Mouse (Mus musculus): ENCODE results near the gene Sncg. TPM values are rescaled to one million over a fixed set of nuclear protein-coding genes. Genes with fewer than 3 reads are reported as not detected.

Sncg gene
- polyA plus RNA-seq, 1 experiment from 2014 or later: 2.2 TPM

GRCm38 (mm10) chr14:34326606-34327005, 48.0 kb downstream of the Sncg start:
- Histone ChIP-seq H3K36me3 (replicated peaks) (peaks cover 85% of the 10 kb centered on the region), H3K27ac (no peak overlapping the region), H3K4me1 (no peaks in the 10 kb centered on the region), H3K4me3 (no peak overlapping the region), H3K9me3 (no peaks in the 10 kb centered on the region), H3K27me3 (ENCODE audit: poor library complexity, severe bottlenecking) (no peaks in the 10 kb centered on the region)
- no peak for DNase-seq (ENCODE audit: extremely low spot score, low spot score)
- 96% methylated on average over 3 of the region's 3 CpGs for WGBS

- no peak overlapping the region for H3K27ac ChIP-seq
- WGBS: 94% methylated on average over 5 of the region's 5 CpGs
- H3K27me3 ChIP-seq (ENCODE audit: poor library complexity, severe bottlenecking): no peaks in the 10 kb centered on the region
- H3K36me3 ChIP-seq (replicated peaks): peaks cover 87% of the 10 kb centered on the region
- no peak overlapping the region for H3K4me3 ChIP-seq
- no peak for DNase-seq (ENCODE audit: extremely low spot score, low spot score)
- H3K4me1 ChIP-seq: no peaks in the 10 kb centered on the region
- no peaks in the 10 kb centered on the region for H3K9me3 ChIP-seq
These were observed 51.0 kb downstream of the Sncg start for GRCm38 (mm10) chr14:34323576-34324085.

Other genes starting within 250 kb of the Sncg start
- not detected in 2 replicates for gene Npy4r, start 222.3 kb downstream of the Sncg start, polyA plus RNA-seq (2016; fragmentation: Nextera tagmentation; extraction: Ambion mirVana)
- 0.32 and 0.33 TPM in 2 replicates for gene Gprin2, start 173.1 kb downstream of the Sncg start, polyA plus RNA-seq (2016; fragmentation: Nextera tagmentation; extraction: Ambion mirVana)
- gene Syt15, start 155.2 kb downstream of the Sncg start, polyA plus RNA-seq (2016; fragmentation: Nextera tagmentation; extraction: Ambion mirVana): 0.06 and 0.10 TPM in 2 replicates
- 8.4 and 9.8 TPM in 2 replicates for gene Shld2, start 64.3 kb downstream of the Sncg start, polyA plus RNA-seq (2016; fragmentation: Nextera tagmentation; extraction: Ambion mirVana)
- 63.9 and 65.8 TPM in 2 replicates for gene Glud1, start 64.1 kb downstream of the Sncg start, polyA plus RNA-seq (2016; fragmentation: Nextera tagmentation; extraction: Ambion mirVana)
- gene Fam25c, start 19.4 kb downstream of the Sncg start, polyA plus RNA-seq (2016; fragmentation: Nextera tagmentation; extraction: Ambion mirVana): not detected in 2 replicates
- gene Mmrn2, start 676 bp upstream of the Sncg start, polyA plus RNA-seq (2016; fragmentation: Nextera tagmentation; extraction: Ambion mirVana): 6.2 and 6.7 TPM in 2 replicates
- gene Bmpr1a, start 128.6 kb upstream of the Sncg start, polyA plus RNA-seq (2016; fragmentation: Nextera tagmentation; extraction: Ambion mirVana): 44.5 and 47.6 TPM in 2 replicates
- not detected in 2 replicates for gene 9230112D13Rik, start 148.0 kb upstream of the Sncg start, polyA plus RNA-seq (2016; fragmentation: Nextera tagmentation; extraction: Ambion mirVana)
- gene Ldb3, start 213.9 kb upstream of the Sncg start, polyA plus RNA-seq (2016; fragmentation: Nextera tagmentation; extraction: Ambion mirVana): 0.05 and 0.06 TPM in 2 replicates
- 0.47 and 1.0 TPM in 2 replicates for gene Opn4, start 225.4 kb upstream of the Sncg start, polyA plus RNA-seq (2016; fragmentation: Nextera tagmentation; extraction: Ambion mirVana)

All from forebrain, embryonic 10.5 days (tissue).